Mouse (Mus musculus): ENCODE results near the gene Ccdc30. TPM values are rescaled to one million over a fixed set of nuclear protein-coding genes. Genes with fewer than 3 reads are reported as not detected.

The Ccdc30 gene
- polyA plus RNA-seq, 1 experiment = 6.0 TPM

- H3K27ac ChIP-seq (ENCODE audit: insufficient read depth, low read length) = peak within 1 kb of the TSS; percentile 15; the same call in 1 of the 2 replicates
- peak; percentile 75 for TF ChIP-seq POLR2A (IDR thresholded peaks at IDR 0.05; ENCODE audit: insufficient read depth, low read length)
- no peak for TF ChIP-seq CTCF (IDR thresholded peaks at IDR 0.05; ENCODE audit: low read depth, low read length)
- peaks cover 11% of the 10 kb centered on the region for H3K36me3 ChIP-seq (ENCODE audit: control insufficient read depth, insufficient read depth, low read length, poor library complexity, severe bottlenecking)
- peak within 1 kb of the TSS; percentile 83 for H3K4me3 ChIP-seq (ENCODE audit: low read depth, low read length)
- no peaks in the 10 kb centered on the region for H3K4me1 ChIP-seq (ENCODE audit: control insufficient read depth, insufficient read depth, low read length)
- peak within 1 kb of the TSS; percentile 83 for H3K9ac ChIP-seq (ENCODE audit: low read depth, poor library complexity, severe bottlenecking)
- H3K27me3 ChIP-seq (ENCODE audit: control insufficient read depth, insufficient read depth, low read length, poor library complexity, severe bottlenecking) = no peaks in the 10 kb centered on the region
- no peaks in the 10 kb centered on the region for H3K9me3 ChIP-seq (replicated peaks; ENCODE audit: control insufficient read depth, insufficient read depth, low read length, poor library complexity, severe bottlenecking)
These were observed 95.0 kb downstream of the Ccdc30 start, which contains the start of gene Ppih for GRCm38 (mm10) chr4:119320131-119320830. TSS of gene Ppih (minus strand) at chr4:119320546.

GRCm38 (mm10) chr4:119313756-119314155 lies 101.6 kb downstream of the Ccdc30 start:
- no peak for TF ChIP-seq EP300 (IDR thresholded peaks at IDR 0.05; ENCODE audit: insufficient read depth, low read depth, low read length)
- TF ChIP-seq CTCF (IDR thresholded peaks at IDR 0.05; ENCODE audit: low read depth, low read length) = no peak
- no peak for TF ChIP-seq POLR2A (IDR thresholded peaks at IDR 0.05; ENCODE audit: insufficient read depth, low read length)
- Histone ChIP-seq H3K9me3 (replicated peaks; ENCODE audit: control insufficient read depth, insufficient read depth, low read length, poor library complexity, severe bottlenecking) (no peaks in the 10 kb centered on the region), H3K4me1 (ENCODE audit: control insufficient read depth, insufficient read depth, low read length) (no peaks in the 10 kb centered on the region), H3K4me3 (ENCODE audit: low read depth, low read length) (no peak overlapping the region), H3K27ac (ENCODE audit: insufficient read depth, low read length) (no peak overlapping the region), H3K27me3 (ENCODE audit: control insufficient read depth, insufficient read depth, low read length, poor library complexity, severe bottlenecking) (no peaks in the 10 kb centered on the region), H3K36me3 (ENCODE audit: control insufficient read depth, insufficient read depth, low read length, poor library complexity, severe bottlenecking) (peaks cover 29% of the 10 kb centered on the region), H3K9ac (ENCODE audit: low read depth, poor library complexity, severe bottlenecking) (no peak overlapping the region)

GRCm38 (mm10) chr4:119305418-119305817 lies 109.9 kb downstream of the Ccdc30 start:
- Histone ChIP-seq H3K36me3 (ENCODE audit: control insufficient read depth, insufficient read depth, low read length, poor library complexity, severe bottlenecking) (peaks cover 12% of the 10 kb centered on the region; the same call in 1 of the 2 replicates), H3K9ac (ENCODE audit: low read depth, poor library complexity, severe bottlenecking) (no peak overlapping the region), H3K4me3 (ENCODE audit: low read depth, low read length) (no peak overlapping the region), H3K9me3 (replicated peaks; ENCODE audit: control insufficient read depth, insufficient read depth, low read length, poor library complexity, severe bottlenecking) (no peaks in the 10 kb centered on the region), H3K27ac (ENCODE audit: insufficient read depth, low read length) (no peak overlapping the region), H3K4me1 (ENCODE audit: control insufficient read depth, insufficient read depth, low read length) (no peaks in the 10 kb centered on the region), H3K27me3 (ENCODE audit: control insufficient read depth, insufficient read depth, low read length, poor library complexity, severe bottlenecking) (no peaks in the 10 kb centered on the region)
- no peak for TF ChIP-seq EP300 (IDR thresholded peaks at IDR 0.05; ENCODE audit: insufficient read depth, low read depth, low read length)
- no peak for TF ChIP-seq POLR2A (IDR thresholded peaks at IDR 0.05; ENCODE audit: insufficient read depth, low read length)
- no peak for TF ChIP-seq CTCF (IDR thresholded peaks at IDR 0.05; ENCODE audit: low read depth, low read length)

GRCm38 (mm10) chr4:119303291-119303690 lies 112.0 kb downstream of the Ccdc30 start:
- Histone ChIP-seq H3K27ac (ENCODE audit: insufficient read depth, low read length) (no peak overlapping the region), H3K4me1 (ENCODE audit: control insufficient read depth, insufficient read depth, low read length) (no peaks in the 10 kb centered on the region), H3K4me3 (ENCODE audit: low read depth, low read length) (no peak overlapping the region), H3K36me3 (ENCODE audit: control insufficient read depth, insufficient read depth, low read length, poor library complexity, severe bottlenecking) (peaks cover 7% of the 10 kb centered on the region; the same call in 1 of the 2 replicates), H3K9ac (ENCODE audit: low read depth, poor library complexity, severe bottlenecking) (no peak overlapping the region), H3K9me3 (replicated peaks; ENCODE audit: control insufficient read depth, insufficient read depth, low read length, poor library complexity, severe bottlenecking) (no peaks in the 10 kb centered on the region), H3K27me3 (ENCODE audit: control insufficient read depth, insufficient read depth, low read length, poor library complexity, severe bottlenecking) (no peaks in the 10 kb centered on the region)
- TF ChIP-seq CTCF (IDR thresholded peaks at IDR 0.05; ENCODE audit: low read depth, low read length) (no peak), POLR2A (IDR thresholded peaks at IDR 0.05; ENCODE audit: insufficient read depth, low read length) (no peak), EP300 (IDR thresholded peaks at IDR 0.05; ENCODE audit: insufficient read depth, low read depth, low read length) (no peak)

GRCm38 (mm10) chr4:119301777-119302176 lies 113.5 kb downstream of the Ccdc30 start:
- Histone ChIP-seq H3K36me3 (ENCODE audit: control insufficient read depth, insufficient read depth, low read length, poor library complexity, severe bottlenecking) (no peaks in the 10 kb centered on the region), H3K27ac (ENCODE audit: insufficient read depth, low read length) (no peak overlapping the region), H3K4me3 (ENCODE audit: low read depth, low read length) (no peak overlapping the region), H3K9ac (ENCODE audit: low read depth, poor library complexity, severe bottlenecking) (no peak overlapping the region), H3K27me3 (ENCODE audit: control insufficient read depth, insufficient read depth, low read length, poor library complexity, severe bottlenecking) (no peaks in the 10 kb centered on the region), H3K4me1 (ENCODE audit: control insufficient read depth, insufficient read depth, low read length) (no peaks in the 10 kb centered on the region), H3K9me3 (replicated peaks; ENCODE audit: control insufficient read depth, insufficient read depth, low read length, poor library complexity, severe bottlenecking) (no peaks in the 10 kb centered on the region)
- no peak for TF ChIP-seq CTCF (IDR thresholded peaks at IDR 0.05; ENCODE audit: low read depth, low read length)
- no peak for TF ChIP-seq POLR2A (IDR thresholded peaks at IDR 0.05; ENCODE audit: insufficient read depth, low read length)
- TF ChIP-seq EP300 (IDR thresholded peaks at IDR 0.05; ENCODE audit: insufficient read depth, low read depth, low read length) = no peak

- Histone ChIP-seq H3K36me3 (ENCODE audit: control insufficient read depth, insufficient read depth, low read length, poor library complexity, severe bottlenecking) (no peaks in the 10 kb centered on the region), H3K4me3 (ENCODE audit: low read depth, low read length) (no peak overlapping the region), H3K27me3 (ENCODE audit: control insufficient read depth, insufficient read depth, low read length, poor library complexity, severe bottlenecking) (no peaks in the 10 kb centered on the region), H3K9ac (ENCODE audit: low read depth, poor library complexity, severe bottlenecking) (no peak overlapping the region), H3K27ac (ENCODE audit: insufficient read depth, low read length) (no peak overlapping the region), H3K4me1 (ENCODE audit: control insufficient read depth, insufficient read depth, low read length) (no peaks in the 10 kb centered on the region), H3K9me3 (replicated peaks; ENCODE audit: control insufficient read depth, insufficient read depth, low read length, poor library complexity, severe bottlenecking) (no peaks in the 10 kb centered on the region)
- TF ChIP-seq EP300 (IDR thresholded peaks at IDR 0.05; ENCODE audit: insufficient read depth, low read depth, low read length) = no peak
- no peak for TF ChIP-seq POLR2A (IDR thresholded peaks at IDR 0.05; ENCODE audit: insufficient read depth, low read length)
- no peak for TF ChIP-seq CTCF (IDR thresholded peaks at IDR 0.05; ENCODE audit: low read depth, low read length)
These were observed 114.6 kb downstream of the Ccdc30 start for GRCm38 (mm10) chr4:119300761-119301160.
